Mouse (Mus musculus): Measurements from ENCODE around the gene Ankrd42.

GRCm38 (mm10) chr7:92630167-92630566 lies 6.8 kb downstream of the Ankrd42 start:
- no peak for TF ChIP-seq ELF1 (IDR thresholded peaks at IDR 0.05; ENCODE audit: low read depth, low read length)
- peak; percentile 75 for TF ChIP-seq RAD21 (IDR thresholded peaks at IDR 0.05; ENCODE audit: low read depth, low read length)
- TF ChIP-seq CTCF (conservative IDR thresholded peaks at IDR 0.05 in 1 of 2, IDR thresholded peaks at IDR 0.05 in 1 of 2; ENCODE audit: low read depth in 2 of 2, low read length in 2 of 2), result peak in 1 of 2 experiments; percentile 72; a peak in 2 of 4 replicates
- no peak for TF ChIP-seq ZNF384 (IDR thresholded peaks at IDR 0.05; ENCODE audit: low read depth, low read length)
- TF ChIP-seq JUND (conservative IDR thresholded peaks at IDR 0.05; ENCODE audit: low read depth, low read length), result no peak
- TF ChIP-seq ETS1 (conservative IDR thresholded peaks at IDR 0.05; ENCODE audit: low read depth, low read length), result no peak
- TF ChIP-seq POLR2A (IDR thresholded peaks at IDR 0.05; ENCODE audit: low read depth, low read length), result no peak
- no peak for TF ChIP-seq UBTF (IDR thresholded peaks at IDR 0.05; ENCODE audit: low read depth, low read length)
- TF ChIP-seq NRF1 (IDR thresholded peaks at IDR 0.05; ENCODE audit: low read depth, low read length), result no peak
- TF ChIP-seq MXI1 (IDR thresholded peaks at IDR 0.05; ENCODE audit: low read depth, low read length), result no peak
- TF ChIP-seq SIN3A (IDR thresholded peaks at IDR 0.05; ENCODE audit: low read length), result no peak

Data from CH12.LX (cell line).